Mouse (Mus musculus) myocyte (in vitro differentiated cells): ENCODE data around the gene Plscr1. TPM values are rescaled to one million over a fixed set of nuclear protein-coding genes. Genes with fewer than 3 reads are reported as not detected.

ENCODE experiments used
- H3K27me3 ChIP-seq: one replicate; pipeline ENCODE4 v1.6.1; 2011; ENCODE audit not compliant: control insufficient read depth, insufficient read depth, insufficient read length
- H3K36me3 ChIP-seq: one replicate; pipeline ENCODE4 v1.6.1; 2011; ENCODE audit not compliant: control insufficient read depth, insufficient read depth
- H3K4me2 ChIP-seq: one replicate; pipeline ENCODE4 v1.6.1; 2011; ENCODE audit warnings: low read depth, control low read depth
- H3K4me3 ChIP-seq: one replicate; pipeline ENCODE4 v1.5.1; 2011; ENCODE audit warnings: mild to moderate bottlenecking, control low read depth, moderate library complexity
- H3K79me2 ChIP-seq: one replicate; pipeline ENCODE4 v1.6.1; 2011; ENCODE audit not compliant: control insufficient read depth, insufficient read depth
- H3ac ChIP-seq: one replicate; pipeline ENCODE4 v1.6.1; 2011; ENCODE audit not compliant: control insufficient read depth, insufficient read length
- CEBPB ChIP-seq: IDR thresholded peaks from 2 replicates; pipeline ENCODE4 v1.6.1; 2011; ENCODE audit warnings: mild to moderate bottlenecking, moderate library complexity; ENCODE audit not compliant: poor library complexity, insufficient read depth, severe bottlenecking
- E2F4 ChIP-seq: IDR thresholded peaks from one replicate; pipeline ENCODE4 v1.6.1; 2011; ENCODE audit warnings: mild to moderate bottlenecking, control low read depth, moderate library complexity; ENCODE audit not compliant: insufficient read depth
- MAX ChIP-seq: IDR thresholded peaks from one replicate; pipeline ENCODE4 v1.6.1; 2011; ENCODE audit warnings: low read depth, mild to moderate bottlenecking, control low read depth
- MYOD1 ChIP-seq, 3 experiments: IDR thresholded peaks; one replicate each; pipeline ENCODE4 v1.6.1; 2011; ENCODE audit warnings: control low read depth in 2 of 3, low read depth in 2 of 3, mild to moderate bottlenecking in 2 of 3, moderate library complexity in 1 of 3; ENCODE audit not compliant: insufficient read length in 2 of 3, control insufficient read depth in 1 of 3
- MYOG ChIP-seq, 3 experiments: IDR thresholded peaks; one replicate each; pipeline ENCODE4 v1.6.1; 2011; ENCODE audit warnings: control low read depth in 2 of 3, low read depth in 2 of 3, mild to moderate bottlenecking in 2 of 3; ENCODE audit not compliant: insufficient read length in 2 of 3, control insufficient read depth in 1 of 3, insufficient read depth in 1 of 3
- POLR2A ChIP-seq: IDR thresholded peaks from one replicate; pipeline ENCODE4 v1.6.1; 2011; ENCODE audit warnings: low read depth, mild to moderate bottlenecking, control low read depth, moderate library complexity; ENCODE audit not compliant: insufficient read length
- POLR2AphosphoS2 ChIP-seq: IDR thresholded peaks from one replicate; pipeline ENCODE4 v1.6.1; 2011; ENCODE audit warnings: low read depth, control low read depth; ENCODE audit not compliant: insufficient read length
- REST ChIP-seq: IDR thresholded peaks from one replicate; pipeline ENCODE4 v1.6.1; 2011; ENCODE audit warnings: mild to moderate bottlenecking, control low read depth, moderate library complexity; ENCODE audit not compliant: insufficient read depth, insufficient read length
- SRF ChIP-seq: IDR thresholded peaks from one replicate; pipeline ENCODE4 v1.6.1; 2011; ENCODE audit warnings: low read depth; ENCODE audit not compliant: control insufficient read depth, insufficient read length
- TCF12 ChIP-seq: IDR thresholded peaks from one replicate; pipeline ENCODE4 v1.6.1; 2011; ENCODE audit warnings: mild to moderate bottlenecking, control low read depth; ENCODE audit not compliant: poor library complexity, insufficient read depth, severe bottlenecking
- TCF3 ChIP-seq: IDR thresholded peaks from one replicate; pipeline ENCODE4 v1.6.1; 2011; ENCODE audit warnings: low read depth, control low read depth; ENCODE audit not compliant: insufficient read length
- USF1 ChIP-seq: IDR thresholded peaks from one replicate; pipeline ENCODE4 v1.6.1; 2011; ENCODE audit warnings: low read depth, mild to moderate bottlenecking, control low read depth, moderate library complexity
- polyA plus RNA-seq: library from polyadenylated mRNA; unstranded; fragments of >200 nt; fragmentation: generic; extraction: Trizol; gene quantifications from one replicate; pipeline ENCODE4 v1.2.1, GENCODE M21; 2012; ENCODE audit warnings: missing spikeins

The Plscr1 gene
- polyA plus RNA-seq, 1 experiment: 17.7 TPM

GRCm38 (mm10) chr9:92267732-92268131 is 18.2 kb downstream of the Plscr1 start:
- no peaks in the 10 kb centered on the region for H3K79me2 ChIP-seq
- H3K4me2 ChIP-seq: no peak overlapping the region
- H3ac ChIP-seq: no peak overlapping the region
- peaks cover 33% of the 10 kb centered on the region for H3K36me3 ChIP-seq
- no peak overlapping the region for H3K4me3 ChIP-seq
- TF ChIP-seq REST (no peak), MYOD1 (IDR thresholded peaks at IDR 0.05; ENCODE audit: control insufficient read depth in 1 of 3, insufficient read length in 2 of 3, low read depth in 2 of 3) (no peak), MYOG (IDR thresholded peaks at IDR 0.05; ENCODE audit: control insufficient read depth in 1 of 3, insufficient read depth in 1 of 3, insufficient read length in 2 of 3, low read depth in 2 of 3) (no peak), CEBPB (no peak), POLR2A (no peak), TCF3 (no peak), SRF (no peak), TCF12 (no peak), POLR2AphosphoS2 (no peak), USF1 (no peak), MAX (no peak), E2F4 (no peak)
- H3K27me3 ChIP-seq: no peaks in the 10 kb centered on the region

DNA sequence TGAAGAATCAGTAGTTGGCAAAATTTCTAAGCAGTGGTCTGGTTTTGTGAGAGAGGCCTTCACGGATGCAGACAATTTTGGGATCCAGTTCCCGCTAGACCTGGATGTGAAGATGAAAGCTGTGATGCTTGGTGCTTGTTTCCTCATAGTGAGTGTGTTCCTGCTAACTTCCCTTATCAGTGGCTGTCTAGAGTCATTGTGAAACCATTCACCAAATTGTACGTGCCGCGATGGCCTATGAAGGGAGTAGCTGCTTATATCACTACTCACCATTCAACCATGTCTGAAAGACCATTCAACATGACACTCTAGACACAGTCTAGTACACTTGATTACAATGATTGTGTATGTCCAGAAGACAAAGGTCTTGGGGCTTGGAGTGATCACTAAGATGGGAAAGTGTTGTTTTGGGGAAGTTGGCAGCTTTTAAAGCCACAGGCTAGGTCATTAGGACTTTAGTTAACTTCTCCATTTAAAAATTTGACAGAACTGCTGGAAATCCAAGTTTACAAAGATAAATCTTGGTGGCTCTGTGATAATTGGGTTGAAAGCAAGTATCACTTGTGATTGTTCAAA is 20.4 kb downstream of the Plscr1 start:
- no peak overlapping the region for H3K4me2 ChIP-seq
- no peak for TF ChIP-seq POLR2A
- TF ChIP-seq USF1: no peak
- peaks cover 26% of the 10 kb centered on the region for H3K36me3 ChIP-seq
- no peaks in the 10 kb centered on the region for H3K79me2 ChIP-seq
- no peak overlapping the region for H3K4me3 ChIP-seq
- H3K27me3 ChIP-seq: no peaks in the 10 kb centered on the region
- no peak overlapping the region for H3ac ChIP-seq

GRCm38 (mm10) chr9:92270927-92271326 is 21.4 kb downstream of the Plscr1 start:
- H3K36me3 ChIP-seq: peaks cover 26% of the 10 kb centered on the region
- TF ChIP-seq MYOD1 (IDR thresholded peaks at IDR 0.05; ENCODE audit: control insufficient read depth in 1 of 3, insufficient read length in 2 of 3, low read depth in 2 of 3) (no peak), TCF12 (no peak), SRF (no peak), TCF3 (no peak)

DNA sequence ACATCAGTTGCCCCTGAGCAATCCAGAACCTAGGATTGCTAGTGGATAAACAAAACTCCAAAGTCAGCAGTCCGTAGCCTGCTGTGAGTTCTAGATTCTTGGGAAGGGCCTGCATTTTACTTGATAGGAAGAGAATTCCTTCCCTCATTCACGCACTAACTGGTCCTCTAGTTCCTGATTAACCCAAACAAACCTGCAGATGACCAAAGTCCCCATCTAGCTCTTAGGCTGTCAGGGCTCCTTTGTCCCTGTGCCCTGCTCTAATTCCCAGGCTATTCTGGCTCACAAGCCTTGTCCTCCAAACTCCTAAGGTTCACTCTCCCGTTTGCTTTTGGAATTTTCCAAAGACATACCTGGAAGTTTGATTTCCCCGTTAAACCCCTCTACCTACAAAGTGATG is 23.1 kb downstream of the Plscr1 start:
- peaks cover 14% of the 10 kb centered on the region for H3K36me3 ChIP-seq
- no peak overlapping the region for H3K4me2 ChIP-seq
- no peak overlapping the region for H3ac ChIP-seq
- TF ChIP-seq MYOD1 (IDR thresholded peaks at IDR 0.05; ENCODE audit: control insufficient read depth in 1 of 3, insufficient read length in 2 of 3, low read depth in 2 of 3): no peak
- no peak for TF ChIP-seq USF1
- TF ChIP-seq MAX: no peak
- no peak for TF ChIP-seq MYOG (IDR thresholded peaks at IDR 0.05; ENCODE audit: control insufficient read depth in 1 of 3, insufficient read depth in 1 of 3, insufficient read length in 2 of 3, low read depth in 2 of 3)
- TF ChIP-seq SRF: no peak
- TF ChIP-seq POLR2A: no peak
- TF ChIP-seq TCF12: no peak
- no peak for TF ChIP-seq E2F4
- no peak for TF ChIP-seq POLR2AphosphoS2
- no peak for TF ChIP-seq REST
- no peak for TF ChIP-seq TCF3
- no peak for TF ChIP-seq CEBPB
- peaks cover 8% of the 10 kb centered on the region for H3K79me2 ChIP-seq
- no peak overlapping the region for H3K4me3 ChIP-seq
- H3K27me3 ChIP-seq: no peaks in the 10 kb centered on the region

More at GRCm38 (mm10) chr9:92270927-92271326, 21.4 kb downstream of the Plscr1 start:
- H3ac ChIP-seq: no peak overlapping the region
- no peak overlapping the region for H3K4me3 ChIP-seq
- no peak overlapping the region for H3K4me2 ChIP-seq
- no peaks in the 10 kb centered on the region for H3K27me3 ChIP-seq
- H3K79me2 ChIP-seq: no peaks in the 10 kb centered on the region

DNA sequence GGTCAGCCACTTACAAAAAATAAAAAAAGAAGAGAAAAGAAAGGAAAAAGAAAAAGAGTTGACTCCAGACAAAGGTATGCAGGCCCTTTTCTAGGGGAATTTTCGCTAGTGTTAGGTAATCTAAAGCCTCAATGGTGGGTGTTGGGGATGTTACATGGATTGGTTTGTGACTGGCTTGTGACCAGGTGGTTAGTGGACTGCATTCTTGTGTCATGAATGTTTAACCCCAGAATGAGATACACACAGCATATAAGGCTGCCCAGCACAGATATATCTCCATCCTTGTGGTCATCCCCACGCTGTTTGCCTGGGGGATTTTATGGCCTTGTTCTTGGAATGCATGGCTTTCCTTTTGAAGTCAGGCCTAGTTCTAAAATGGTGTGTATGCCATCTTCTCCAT is 23.7 kb downstream of the Plscr1 start:
- peaks cover 11% of the 10 kb centered on the region for H3K79me2 ChIP-seq
- no peaks in the 10 kb centered on the region for H3K27me3 ChIP-seq
- H3K4me3 ChIP-seq: no peak overlapping the region
- H3K36me3 ChIP-seq: peaks cover 14% of the 10 kb centered on the region
- no peak overlapping the region for H3K4me2 ChIP-seq
- TF ChIP-seq POLR2A (no peak), TCF3 (no peak), REST (no peak), MYOG (IDR thresholded peaks at IDR 0.05; ENCODE audit: control insufficient read depth in 1 of 3, insufficient read depth in 1 of 3, insufficient read length in 2 of 3, low read depth in 2 of 3) (no peak), CEBPB (no peak), TCF12 (no peak), SRF (no peak), MYOD1 (IDR thresholded peaks at IDR 0.05; ENCODE audit: control insufficient read depth in 1 of 3, insufficient read length in 2 of 3, low read depth in 2 of 3) (no peak), E2F4 (no peak), POLR2AphosphoS2 (no peak), USF1 (no peak), MAX (no peak)
- no peak overlapping the region for H3ac ChIP-seq
